Mouse (Mus musculus) layer of hippocampus, adult 8-10 months (tissue): ENCODE data around the gene Gars. TPM values are rescaled to one million over a fixed set of nuclear protein-coding genes. Genes with fewer than 3 reads are reported as not detected.
A peak's percentile ranks its signal among the peaks of the same experiment; 100 is the strongest.

Experiments
- DNase-seq, 2 experiments: peaks; one replicate each; pipeline ENCODE4 v3.0.0; 2022; ENCODE audit warnings: low spot score in 2 of 2
- total RNA-seq, 4 experiments: library from RNA; stranded (reverse); gene quantifications; 2 replicates each; pipeline ENCODE4 v1.2.4; 2022

Gene Gars
- total RNA-seq, 4 experiments from 2014 or later: 125 to 137 (median 130) TPM

GRCm38 (mm10) chr6:55036731-55037130 is 1.1 kb upstream of the Gars start:
- no peak for DNase-seq

- no peak for DNase-seq
Measured at GRCm38 (mm10) chr6:55038671-55039445, 1.1 kb downstream of the Gars start.

GRCm38 (mm10) chr6:55039446-55039783 is 1.6 kb downstream of the Gars start:
- no peak for DNase-seq

- DNase-seq: no peak
Measured at GRCm38 (mm10) chr6:55040031-55040430, 2.2 kb downstream of the Gars start.

- no peak for DNase-seq
Measured at GRCm38 (mm10) chr6:55043206-55043605, 5.4 kb downstream of the Gars start.

GRCm38 (mm10) chr6:55044542-55044941 is 6.7 kb downstream of the Gars start:
- no peak for DNase-seq

GRCm38 (mm10) chr6:55045326-55045725 is 7.5 kb downstream of the Gars start:
- no peak for DNase-seq

- no peak for DNase-seq
Measured at GRCm38 (mm10) chr6:55049186-55049585, 11.4 kb downstream of the Gars start.

GRCm38 (mm10) chr6:55054491-55054890 is 16.7 kb downstream of the Gars start:
- DNase-seq: no peak

GRCm38 (mm10) chr6:55057427-55057826 is 19.6 kb downstream of the Gars start:
- no peak for DNase-seq

GRCm38 (mm10) chr6:55060241-55060825 is 22.5 kb downstream of the Gars start:
- no peak for DNase-seq

GRCm38 (mm10) chr6:55061328-55061727 is 23.5 kb downstream of the Gars start:
- no peak for DNase-seq

GRCm38 (mm10) chr6:55062200-55062599 is 24.4 kb downstream of the Gars start:
- peak in 1 of 2 experiments; percentile 18 for DNase-seq

- no peak for DNase-seq
Measured at GRCm38 (mm10) chr6:55063793-55064476, 26.1 kb downstream of the Gars start.

- DNase-seq: no peak
Measured at GRCm38 (mm10) chr6:55064477-55064827, 26.6 kb downstream of the Gars start.

GRCm38 (mm10) chr6:55065903-55066302 is 28.1 kb downstream of the Gars start:
- no peak for DNase-seq

- no peak for DNase-seq
Measured at GRCm38 (mm10) chr6:55076561-55077255, 38.9 kb downstream of the Gars start.

GRCm38 (mm10) chr6:55081379-55081778 is 43.6 kb downstream of the Gars start:
- no peak for DNase-seq

- DNase-seq: no peak
Measured at GRCm38 (mm10) chr6:55082261-55083051, 44.6 kb downstream of the Gars start.

GRCm38 (mm10) chr6:55087355-55087754 is 49.5 kb downstream of the Gars start:
- DNase-seq: no peak

GRCm38 (mm10) chr6:55090639-55091038 is 52.8 kb downstream of the Gars start:
- DNase-seq: no peak
